Mouse (Mus musculus) small intestine, adult 2 months (tissue): Measurements from ENCODE around the gene Gas2.

ENCODE experiments used
- CTCF ChIP-seq: fragments of 200-500 bp; IDR thresholded peaks from 2 replicates; pipeline ENCODE4 v1.5.1; 2012; ENCODE audit warnings: low read depth, mild to moderate bottlenecking, control low read depth, inconsistent platforms, low read length, moderate library complexity, mixed read lengths; ENCODE audit not compliant: insufficient replicate concordance, insufficient read length; ENCODE audit errors: extremely low read depth
- POLR2A ChIP-seq: fragments of 200-500 bp; IDR thresholded peaks from 2 replicates; pipeline ENCODE4 v1.6.1; 2012; ENCODE audit warnings: low read depth, mild to moderate bottlenecking, control low read depth, inconsistent platforms, low read length, moderate library complexity

DNA sequence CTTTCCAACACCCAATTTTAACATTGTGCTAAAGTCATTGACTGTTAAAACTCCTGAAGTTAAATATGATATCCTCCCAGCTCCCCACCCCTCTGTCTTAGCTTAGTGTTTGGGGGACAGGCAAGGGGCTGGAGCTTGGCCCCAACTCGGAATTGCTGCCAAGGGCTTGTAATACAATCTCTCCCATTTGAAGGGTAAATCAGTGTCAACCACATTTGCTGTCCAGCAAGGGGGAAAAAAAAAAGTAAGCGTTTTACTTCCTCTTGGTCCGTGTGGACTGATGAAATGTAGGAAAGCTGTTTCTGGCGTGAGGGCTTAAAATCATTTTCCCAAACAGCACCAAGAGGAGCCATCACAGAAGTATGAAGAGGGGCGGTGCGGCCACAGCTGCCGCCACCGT, 16.9 kb downstream of the Gas2 start:
- no peak for TF ChIP-seq CTCF
- TF ChIP-seq POLR2A = no peak
